Mouse (Mus musculus): ENCODE data around the gene Ankrd12. TPM values are rescaled to one million over a fixed set of nuclear protein-coding genes. Genes with fewer than 3 reads are reported as not detected.

Gene Ankrd12
- 82.7 TPM for total RNA-seq (2023)

GRCm38 (mm10) chr17:66076934-66077333 lies at the start of gene Ankrd12:
Ankrd12 (minus strand) TSS chr17:66077089.

GRCm38 (mm10) chr17:66123066-66123815 lies 46.4 kb upstream of the Ankrd12 start, which contains the start of gene Ddx11:
Ddx11 (plus strand) TSS chr17:66123520.

GRCm38 (mm10) chr17:66111402-66111959 lies 34.6 kb upstream of the Ankrd12 start, which contains the start of gene Washc1:
Washc1 (plus strand) TSS chr17:66111545.

GRCm38 (mm10) chr17:66101380-66102330 lies 24.8 kb upstream of the Ankrd12 start, which contains the start of gene Ndufv2:
Ndufv2 (minus strand) TSS chr17:66101559.

GRCm38 (mm10) chr17:65950622-65951404 lies 126.1 kb downstream of the Ankrd12 start, which contains the start of gene Twsg1:
Twsg1 (minus strand) TSS chr17:65951226.

Other genes starting within 250 kb of the Ankrd12 start
- 29.7 TPM for gene Ralbp1, start 191.3 kb downstream of the Ankrd12 start, total RNA-seq (2023)
- 20.5 TPM for gene Twsg1, start 125.9 kb downstream of the Ankrd12 start, total RNA-seq (2023)
- 48.9 TPM for gene Ndufv2, start 24.5 kb upstream of the Ankrd12 start, total RNA-seq (2023)
- gene Washc1, start 34.5 kb upstream of the Ankrd12 start, total RNA-seq (2023) = 49.8 TPM
- 25.7 TPM for gene Ddx11, start 46.4 kb upstream of the Ankrd12 start, total RNA-seq (2023)

Data from CD4-positive naive resting alpha-beta T cell, adult 76 days (primary cell).